Mouse (Mus musculus) spleen, adult 2 months (tissue): ENCODE results near the gene Nfia. TPM values are rescaled to one million over a fixed set of nuclear protein-coding genes. Genes with fewer than 3 reads are reported as not detected.

Experiments
- DNase-seq, 2 experiments: peaks; one replicate each; pipeline versions ENCODE4 v3.0.0 to v3.0.0-alpha.2; 2012 to 2021; ENCODE audit warnings: low spot score in 2 of 2, low read depth in 1 of 2
- H3K27ac ChIP-seq: fragments of 200-500 bp; 2 replicates; pipeline ENCODE4 v1.5.1; 2012; ENCODE audit warnings: low read length, inconsistent platforms; ENCODE audit not compliant: insufficient read depth
- H3K27me3 ChIP-seq: fragments of 200-500 bp; 2 replicates; pipeline ENCODE4 v1.6.1; 2012; ENCODE audit warnings: mild to moderate bottlenecking, moderate library complexity, low read length, inconsistent platforms; ENCODE audit not compliant: control insufficient read depth, insufficient read depth
- H3K36me3 ChIP-seq: fragments of 200-500 bp; 2 replicates; pipeline ENCODE4 v1.6.1; 2012; ENCODE audit warnings: mild to moderate bottlenecking, low read length, inconsistent platforms; ENCODE audit not compliant: control insufficient read depth, insufficient read depth
- H3K4me1 ChIP-seq: fragments of 200-500 bp; 2 replicates; pipeline ENCODE4 v1.6.1; 2011; ENCODE audit warnings: inconsistent platforms; ENCODE audit not compliant: control insufficient read depth, insufficient read depth, insufficient read length
- H3K4me3 ChIP-seq: fragments of 200-500 bp; 2 replicates; pipeline ENCODE4 v1.5.1; 2011; ENCODE audit warnings: mild to moderate bottlenecking, inconsistent platforms; ENCODE audit not compliant: insufficient read depth, insufficient read length; ENCODE audit errors: extremely low read depth
- CTCF ChIP-seq: fragments of 200-500 bp; IDR thresholded peaks from 2 replicates; pipeline ENCODE4 v1.5.1; 2011; ENCODE audit warnings: mild to moderate bottlenecking, inconsistent platforms; ENCODE audit not compliant: insufficient read depth, insufficient read length, insufficient replicate concordance; ENCODE audit errors: extremely low read depth
- POLR2A ChIP-seq: fragments of 200-500 bp; IDR thresholded peaks from 2 replicates; pipeline ENCODE4 v1.6.1; 2011; ENCODE audit warnings: low read depth, low read length, inconsistent platforms
- WGBS: fragments of 180-500 bp; shearing (Covaris S2); methylation state at CpG from one replicate; pipeline ENCODE4 v1.1.7; 2018; 5-methylcytosine and 5-hydroxymethylcytosine counted together
- polyA plus RNA-seq: library from polyadenylated mRNA; depleted of rRNA; stranded (reverse); fragments of >200 nt; gene quantifications from 2 replicates; pipeline ENCODE4 v1.2.3, GENCODE M21; 2012

Gene Nfia
- polyA plus RNA-seq, 1 experiment, result 10.3 TPM

DNA sequence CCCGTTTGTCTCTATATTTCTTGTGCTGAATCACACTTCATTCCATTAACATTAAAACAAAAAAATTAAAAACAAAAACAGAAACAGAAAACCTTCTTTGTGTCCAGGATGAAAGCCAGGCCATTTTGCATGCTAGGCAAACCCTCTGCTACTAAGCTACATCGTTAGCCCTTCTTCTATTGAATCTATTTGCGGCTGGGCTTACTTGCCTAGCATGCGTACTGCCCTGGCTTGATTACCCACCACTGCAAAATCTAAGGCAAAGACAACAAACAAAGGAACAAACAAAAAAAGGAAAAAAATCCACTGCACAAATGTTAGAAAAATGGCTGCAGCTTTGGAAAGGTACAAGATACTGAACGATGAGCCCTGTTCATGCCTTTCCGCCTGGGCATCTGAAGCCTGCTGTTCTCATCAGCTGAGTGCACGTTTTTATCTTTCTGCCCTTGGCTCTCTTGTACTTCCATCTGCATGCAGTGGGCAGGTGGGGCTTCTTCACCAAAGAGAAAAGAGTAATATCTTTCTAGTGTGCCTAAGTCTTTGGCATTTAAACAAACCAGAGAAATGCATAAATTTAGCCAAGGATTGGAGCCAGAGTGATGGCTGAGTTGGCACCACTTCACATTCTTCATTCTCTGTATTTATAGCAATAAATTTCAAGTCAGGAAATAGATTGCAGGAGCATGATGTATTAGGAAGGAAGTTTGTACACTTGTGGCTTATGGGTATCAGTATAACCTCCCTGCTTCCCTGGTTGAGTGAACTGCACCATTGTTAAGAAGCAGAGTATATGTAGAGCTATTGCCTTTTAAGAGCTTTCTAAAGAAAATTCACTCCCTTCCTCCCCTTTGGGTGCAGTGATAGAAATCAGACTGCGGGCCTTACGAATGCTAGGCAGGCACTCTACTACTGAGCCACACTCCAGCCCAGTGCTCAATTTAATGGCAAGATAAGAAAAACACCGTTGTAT lies 121.7 kb downstream of the Nfia start:
- Histone ChIP-seq H3K4me1 (no peaks in the 10 kb centered on the region), H3K27ac (no peak overlapping the region), H3K4me3 (no peak overlapping the region), H3K36me3 (no peaks in the 10 kb centered on the region), H3K27me3 (no peaks in the 10 kb centered on the region)
- no peak for DNase-seq
- TF ChIP-seq CTCF (no peak), POLR2A (no peak)
- WGBS, result 57% methylated on average over 10 of the region's 10 CpGs

DNA sequence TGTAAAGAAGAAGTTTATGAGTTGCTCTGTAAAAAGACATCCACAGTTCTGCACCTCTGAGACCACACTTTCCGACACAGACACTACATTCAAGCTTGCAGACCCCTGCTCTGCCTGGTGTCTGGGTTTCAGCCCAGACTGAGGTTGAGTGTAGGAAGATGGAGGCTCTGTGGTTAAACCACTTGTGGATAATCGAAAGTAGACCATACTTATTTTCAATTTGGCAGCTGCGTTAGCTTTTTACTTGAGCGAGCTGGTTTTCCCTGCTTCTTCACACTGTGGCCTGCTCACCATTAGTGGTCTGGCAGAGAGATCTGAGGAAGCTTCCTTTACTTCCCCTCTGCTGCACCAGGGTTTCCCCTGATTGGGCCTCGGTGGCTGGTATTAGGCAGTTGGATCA lies 123.4 kb downstream of the Nfia start:
- no peak for TF ChIP-seq POLR2A
- no peak for TF ChIP-seq CTCF
- Histone ChIP-seq H3K4me3 (no peak overlapping the region), H3K27me3 (no peaks in the 10 kb centered on the region), H3K36me3 (no peaks in the 10 kb centered on the region), H3K27ac (no peak overlapping the region), H3K4me1 (no peaks in the 10 kb centered on the region)
- WGBS, result 38% methylated on average over 5 of the region's 5 CpGs
- no peak for DNase-seq

- Histone ChIP-seq H3K4me3 (no peak overlapping the region), H3K27ac (no peak overlapping the region), H3K27me3 (no peaks in the 10 kb centered on the region), H3K4me1 (no peaks in the 10 kb centered on the region), H3K36me3 (no peaks in the 10 kb centered on the region)
- DNase-seq, result no peak
- no peak for TF ChIP-seq POLR2A
- WGBS, result 81% methylated on average over 12 of the region's 12 CpGs
Observed at GRCm38 (mm10) chr4:97900256-97900944, 127.9 kb downstream of the Nfia start.

GRCm38 (mm10) chr4:97905826-97906225 lies 133.3 kb downstream of the Nfia start:
- no peak for DNase-seq
- Histone ChIP-seq H3K4me1 (no peaks in the 10 kb centered on the region), H3K27ac (no peak overlapping the region), H3K36me3 (no peaks in the 10 kb centered on the region), H3K27me3 (no peaks in the 10 kb centered on the region; the same call in 1 of the 2 replicates), H3K4me3 (no peak overlapping the region)
- 92% methylated on average over 4 of the region's 4 CpGs for WGBS
- no peak for TF ChIP-seq POLR2A
- TF ChIP-seq CTCF, result no peak

- TF ChIP-seq POLR2A, result no peak
- no peak for TF ChIP-seq CTCF
- WGBS, result 85% methylated on average over 4 of the region's 4 CpGs
- Histone ChIP-seq H3K4me1 (no peaks in the 10 kb centered on the region), H3K4me3 (no peak overlapping the region), H3K36me3 (no peaks in the 10 kb centered on the region), H3K27me3 (no peaks in the 10 kb centered on the region; the same call in 1 of the 2 replicates), H3K27ac (no peak overlapping the region)
- no peak for DNase-seq
Observed at GRCm38 (mm10) chr4:97908576-97909147, 136.1 kb downstream of the Nfia start.

DNA sequence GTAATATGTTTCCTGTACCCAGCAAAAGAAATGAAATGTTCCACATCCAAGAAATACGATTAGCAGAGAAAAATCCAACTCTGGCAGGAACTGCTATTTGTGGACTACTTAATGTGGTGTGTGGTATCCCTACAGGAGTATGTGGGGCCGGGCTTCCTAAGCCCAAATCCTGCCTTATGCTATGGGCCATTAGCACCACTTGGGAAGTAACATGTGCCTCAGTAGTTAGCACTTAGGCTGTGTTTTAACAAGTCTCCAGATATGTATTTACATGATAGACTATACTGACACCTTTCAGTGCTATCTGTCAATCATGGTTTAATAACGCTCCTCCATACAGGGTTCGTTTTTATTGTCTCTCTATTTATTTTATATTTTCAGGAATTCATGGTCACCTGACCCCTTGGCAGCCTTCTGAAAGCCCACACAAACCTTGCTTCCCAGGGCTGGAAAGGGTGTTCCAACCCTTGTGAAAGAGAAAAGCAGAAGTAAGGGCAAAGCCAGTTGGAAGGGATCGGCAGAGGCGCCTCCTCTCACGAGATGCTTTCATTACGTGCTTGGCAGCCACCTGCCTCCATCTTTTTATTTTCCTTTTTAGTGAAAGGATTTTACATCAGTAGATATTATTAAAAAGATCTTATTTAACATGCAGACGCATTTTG lies 137.7 kb downstream of the Nfia start:
- TF ChIP-seq POLR2A (no peak), CTCF (no peak)
- no peak for DNase-seq
- Histone ChIP-seq H3K27ac (no peak overlapping the region), H3K36me3 (no peaks in the 10 kb centered on the region), H3K27me3 (no peaks in the 10 kb centered on the region; the same call in 1 of the 2 replicates), H3K4me3 (no peak overlapping the region), H3K4me1 (no peaks in the 10 kb centered on the region)
- 78% methylated on average over 9 of the region's 9 CpGs for WGBS
